Mouse (Mus musculus) forebrain, embryonic 12.5 days (tissue): ENCODE results near the gene Spink4. TPM values are rescaled to one million over a fixed set of nuclear protein-coding genes. Genes with fewer than 3 reads are reported as not detected.
"Not testable (repeated sequence)": the region's sequence is repeated elsewhere in the genome, so short reads cannot be mapped to it uniquely, and the experiment has no call there.

ENCODE experiments used
- ATAC-seq: fragments of 200-750 bp; cut with Nextera tagmentation; 2 replicates; pipeline ENCODE4 v1.8.0; 2017; ENCODE audit warnings: moderate TSS enrichment; ENCODE audit not compliant: low FRiP score
- H3K27ac ChIP-seq: fragments of 300-500 bp; sonication (generic); 2 replicates; pipeline ENCODE4 v1.5.1; 2016; ENCODE audit warnings: mild to moderate bottlenecking
- H3K27me3 ChIP-seq: fragments of 300-500 bp; sonication (generic); 2 replicates; pipeline ENCODE4 v1.6.1; 2016; ENCODE audit warnings: mild to moderate bottlenecking
- H3K36me3 ChIP-seq: fragments of 300-500 bp; sonication (generic); replicated peaks from 2 replicates; pipeline ENCODE4 v1.6.1; 2016; ENCODE audit warnings: mild to moderate bottlenecking
- H3K4me1 ChIP-seq: fragments of 300-500 bp; sonication (generic); 2 replicates; pipeline ENCODE4 v1.6.1; 2016
- H3K4me2 ChIP-seq: fragments of 300-500 bp; sonication (generic); 2 replicates; pipeline ENCODE4 v1.6.1; 2016; ENCODE audit warnings: mild to moderate bottlenecking, moderate library complexity
- H3K4me3 ChIP-seq: fragments of 300-500 bp; sonication (generic); replicated peaks from 2 replicates; pipeline ENCODE4 v1.5.1; 2016; ENCODE audit warnings: mild to moderate bottlenecking
- H3K9ac ChIP-seq: fragments of 300-500 bp; sonication (generic); 2 replicates; pipeline ENCODE4 v1.6.1; 2016; ENCODE audit warnings: mild to moderate bottlenecking
- H3K9me3 ChIP-seq: fragments of 300-500 bp; sonication (generic); 2 replicates; pipeline ENCODE4 v1.6.1; 2016
- WGBS: fragments of 180-500 bp; shearing (Covaris S2); methylation state at CpG from one replicate; pipeline ENCODE4 v1.1.7; 2016; 5-methylcytosine and 5-hydroxymethylcytosine counted together
- polyA plus RNA-seq: library from polyadenylated mRNA; unstranded; fragments of >200 nt; fragmentation: Nextera tagmentation; extraction: Ambion mirVana; gene quantifications from 2 replicates; pipeline ENCODE4 v1.2.1, GENCODE M21; 2016

Gene Spink4
- polyA plus RNA-seq, 1 experiment from 2014 or later: not detected

DNA sequence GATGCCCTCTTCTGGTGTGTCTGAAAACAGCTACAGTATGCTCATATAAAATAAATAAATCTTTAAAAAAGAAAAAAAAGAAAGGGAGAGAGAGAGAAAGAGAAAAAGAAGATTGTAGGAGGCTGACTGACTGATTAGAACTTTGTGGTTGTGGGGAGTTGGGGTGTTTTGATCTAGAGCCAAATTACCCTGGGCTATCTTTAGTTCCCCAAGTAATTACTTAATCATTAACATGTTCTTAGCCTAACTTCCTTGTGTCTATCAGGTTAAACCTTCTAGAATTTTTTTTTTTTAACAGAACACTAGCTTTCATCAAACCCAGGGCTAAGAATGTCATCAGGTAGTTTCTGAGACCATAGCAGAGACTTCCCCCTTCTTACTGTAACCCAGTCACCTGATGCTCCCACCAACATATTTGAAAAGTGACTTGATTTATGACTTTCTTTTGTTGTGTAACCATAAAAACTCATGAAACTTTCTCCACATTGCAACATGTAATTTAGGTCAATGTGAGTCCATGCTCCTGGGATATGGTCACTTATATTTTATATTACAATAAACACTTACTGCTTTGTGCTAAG lies 5.5 kb upstream of the Spink4 start:
- Histone ChIP-seq H3K4me3 (no peak overlapping the region), H3K27me3 (no peaks in the 10 kb centered on the region), H3K4me2 (no peak overlapping the region), H3K27ac (no peak overlapping the region), H3K9ac (no peak overlapping the region), H3K36me3 (no peaks in the 10 kb centered on the region), H3K9me3 (no peaks in the 10 kb centered on the region; the same call in 1 of the 2 replicates), H3K4me1 (no peaks in the 10 kb centered on the region)
- ATAC-seq: no peak

- Histone ChIP-seq H3K4me1 (no peaks in the 10 kb centered on the region), H3K36me3 (no peaks in the 10 kb centered on the region), H3K4me2 (no peak overlapping the region), H3K9ac (no peak overlapping the region), H3K27me3 (no peaks in the 10 kb centered on the region), H3K4me3 (no peak overlapping the region), H3K9me3 (no peaks in the 10 kb centered on the region; the same call in 1 of the 2 replicates), H3K27ac (no peak overlapping the region)
- no peak for ATAC-seq
- WGBS: 82% methylated on average over 5 of the region's 5 CpGs
Measured at GRCm38 (mm10) chr4:40915947-40916346, 3.9 kb upstream of the Spink4 start.

DNA sequence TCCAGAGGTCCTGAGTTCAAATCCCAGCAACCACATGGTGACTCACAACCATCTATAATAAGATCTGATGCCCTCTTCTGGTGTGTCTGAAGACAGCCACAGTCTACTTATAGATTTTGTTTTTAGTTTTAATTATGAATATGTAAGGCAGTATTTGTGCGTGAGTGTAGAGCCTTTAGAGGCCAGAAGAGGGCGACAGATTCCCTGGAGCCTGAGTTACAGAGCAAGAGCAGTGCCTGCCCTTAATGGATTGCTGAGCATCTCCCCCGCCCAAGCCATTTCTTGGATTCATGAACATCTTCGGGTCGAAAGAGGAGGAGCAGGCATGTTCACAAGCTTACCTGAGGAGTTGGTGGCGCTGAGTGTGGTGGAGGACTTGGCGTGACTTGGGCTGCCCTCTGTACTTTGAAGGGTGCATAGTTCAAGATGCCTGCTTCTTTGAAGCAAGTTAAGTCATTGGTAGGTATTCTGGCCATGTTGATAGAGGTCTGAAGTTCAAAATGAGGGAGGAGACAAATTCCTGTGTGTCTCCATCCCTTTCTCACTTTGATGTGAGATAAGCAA lies 3.2 kb upstream of the Spink4 start:
- no peaks in the 10 kb centered on the region; the same call in 1 of the 2 replicates for H3K9me3 ChIP-seq
- H3K4me2 ChIP-seq: no peak overlapping the region
- H3K4me1 ChIP-seq: no peaks in the 10 kb centered on the region
- H3K27me3 ChIP-seq: no peaks in the 10 kb centered on the region
- no peak overlapping the region for H3K9ac ChIP-seq
- H3K36me3 ChIP-seq: no peaks in the 10 kb centered on the region
- no peak overlapping the region for H3K4me3 ChIP-seq
- no peak overlapping the region for H3K27ac ChIP-seq
- 90% methylated on average over 7 of the region's 7 CpGs for WGBS
- ATAC-seq: no peak

- Histone ChIP-seq H3K27ac (no peak overlapping the region), H3K27me3 (no peaks in the 10 kb centered on the region), H3K4me1 (no peaks in the 10 kb centered on the region), H3K4me2 (no peak overlapping the region), H3K9ac (no peak overlapping the region), H3K36me3 (no peaks in the 10 kb centered on the region), H3K9me3 (no peaks in the 10 kb centered on the region; the same call in 1 of the 2 replicates), H3K4me3 (no peak overlapping the region)
- ATAC-seq: no peak
- 83% methylated on average over 2 of the region's 2 CpGs for WGBS
Measured at GRCm38 (mm10) chr4:40920576-40920975, 724 bp downstream of the Spink4 start.

DNA sequence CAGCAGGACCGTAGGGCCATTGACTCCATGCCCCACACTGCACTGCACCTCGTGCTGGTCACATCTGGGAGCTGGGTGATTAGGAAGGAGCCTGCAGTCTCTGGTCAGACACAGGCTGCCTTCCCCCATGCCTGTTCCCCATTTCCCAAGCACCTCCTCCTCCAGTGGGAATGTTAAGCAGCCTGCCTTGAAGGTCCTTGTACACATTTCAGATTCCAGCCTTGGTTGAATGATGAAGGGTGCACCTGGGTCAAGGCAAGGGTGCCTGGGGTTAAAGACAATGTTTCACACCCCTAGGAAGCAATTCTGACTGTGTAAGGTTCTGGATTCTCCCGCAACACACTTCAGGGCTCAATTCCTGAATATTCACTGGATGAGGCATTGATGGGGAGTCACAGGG lies 1.4 kb downstream of the Spink4 start:
- H3K9me3 ChIP-seq: no peaks in the 10 kb centered on the region; the same call in 1 of the 2 replicates
- WGBS: 80% methylated on average over 3 of the region's 3 CpGs
- no peaks in the 10 kb centered on the region for H3K36me3 ChIP-seq
- no peak overlapping the region for H3K4me3 ChIP-seq
- no peak overlapping the region for H3K27ac ChIP-seq
- no peaks in the 10 kb centered on the region for H3K4me1 ChIP-seq
- H3K9ac ChIP-seq: no peak overlapping the region
- no peak for ATAC-seq
- H3K27me3 ChIP-seq: no peaks in the 10 kb centered on the region
- H3K4me2 ChIP-seq: no peak overlapping the region

DNA sequence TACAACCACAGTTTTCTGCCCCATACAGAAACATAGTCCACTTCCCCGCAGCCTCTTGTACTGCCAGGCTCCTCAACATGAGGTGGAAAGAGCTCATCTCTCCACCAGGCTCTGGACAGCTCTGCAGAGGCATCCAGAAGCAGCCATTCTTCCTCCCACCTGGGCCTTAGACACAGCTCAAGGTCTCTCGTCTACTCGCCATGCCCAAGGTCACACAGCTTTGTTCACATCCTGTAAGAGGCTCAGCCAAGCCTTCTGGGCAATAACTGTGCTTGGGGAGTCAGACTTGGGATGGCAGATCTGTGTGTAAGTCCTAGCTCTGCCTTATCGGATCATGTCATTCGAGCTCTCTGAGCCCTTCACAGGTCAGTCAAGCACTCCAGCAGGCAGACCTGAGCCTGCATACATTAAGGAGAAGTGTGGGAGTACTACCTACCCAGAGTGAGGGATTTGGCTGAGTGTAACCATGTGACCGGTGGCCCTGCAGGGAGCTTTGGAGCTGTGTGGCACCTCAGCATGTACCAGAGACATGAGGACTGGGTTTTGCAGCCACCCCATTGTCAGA lies 3.3 kb downstream of the Spink4 start:
- Histone ChIP-seq H3K4me1 (no peaks in the 10 kb centered on the region), H3K9ac (no peak overlapping the region), H3K4me3 (no peak overlapping the region), H3K36me3 (no peaks in the 10 kb centered on the region), H3K27ac (no peak overlapping the region), H3K4me2 (no peak overlapping the region), H3K27me3 (no peaks in the 10 kb centered on the region), H3K9me3 (no peaks in the 10 kb centered on the region; the same call in 1 of the 2 replicates)
- no peak for ATAC-seq
- WGBS: 81% methylated on average over 6 of the region's 6 CpGs

- no peaks in the 10 kb centered on the region for H3K27me3 ChIP-seq
- H3K36me3 ChIP-seq: no peaks in the 10 kb centered on the region
- no peaks in the 10 kb centered on the region for H3K4me1 ChIP-seq
- 41% methylated on average over 3 of the region's 3 CpGs for WGBS
- no peaks in the 10 kb centered on the region for H3K9me3 ChIP-seq
- no peak overlapping the region for H3K27ac ChIP-seq
- no peak overlapping the region for H3K4me3 ChIP-seq
- no peak overlapping the region for H3K9ac ChIP-seq
- no peak overlapping the region for H3K4me2 ChIP-seq
- no peak for ATAC-seq
Measured at GRCm38 (mm10) chr4:40925568-40925967, 5.7 kb downstream of the Spink4 start.

GRCm38 (mm10) chr4:40929046-40929445 lies 9.2 kb downstream of the Spink4 start:
- Histone ChIP-seq H3K36me3 (peaks cover 24% of the 10 kb centered on the region), H3K27me3 (no peaks in the 10 kb centered on the region), H3K4me2 (no peak overlapping the region), H3K9me3 (no peaks in the 10 kb centered on the region), H3K9ac (no peak overlapping the region), H3K4me1 (no peaks in the 10 kb centered on the region), H3K4me3 (no peak overlapping the region), H3K27ac (no peak overlapping the region)
- WGBS: 89% methylated on average over 7 of the region's 7 CpGs
- ATAC-seq: no peak

DNA sequence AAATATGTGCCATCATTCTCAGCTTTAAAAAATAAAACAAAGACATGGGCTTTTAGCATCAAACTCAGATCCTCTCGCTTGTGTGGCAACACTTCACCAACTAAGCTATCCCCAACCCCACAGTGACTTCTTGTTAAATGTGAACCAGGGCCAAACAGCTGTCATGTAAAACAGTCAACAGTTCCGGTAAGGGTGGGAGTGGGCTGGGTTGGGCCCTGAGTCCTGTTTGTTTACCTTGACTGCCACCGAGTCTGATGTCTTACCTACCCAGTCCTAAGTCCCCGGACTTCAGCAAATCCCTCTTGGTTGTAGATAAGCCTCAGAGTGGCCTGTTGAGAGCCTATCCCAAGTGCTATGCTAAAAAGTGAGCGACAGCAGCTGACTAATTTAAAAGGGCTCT lies 13.8 kb downstream of the Spink4 start:
- Histone ChIP-seq H3K4me3 (no peak overlapping the region), H3K4me1 (no peaks in the 10 kb centered on the region), H3K27ac (no peak overlapping the region), H3K27me3 (no peaks in the 10 kb centered on the region), H3K9me3 (no peaks in the 10 kb centered on the region), H3K4me2 (no peak overlapping the region), H3K36me3 (peaks cover 66% of the 10 kb centered on the region), H3K9ac (no peak overlapping the region)
- WGBS: 94% methylated on average over 5 of the region's 5 CpGs
- no peak for ATAC-seq

DNA sequence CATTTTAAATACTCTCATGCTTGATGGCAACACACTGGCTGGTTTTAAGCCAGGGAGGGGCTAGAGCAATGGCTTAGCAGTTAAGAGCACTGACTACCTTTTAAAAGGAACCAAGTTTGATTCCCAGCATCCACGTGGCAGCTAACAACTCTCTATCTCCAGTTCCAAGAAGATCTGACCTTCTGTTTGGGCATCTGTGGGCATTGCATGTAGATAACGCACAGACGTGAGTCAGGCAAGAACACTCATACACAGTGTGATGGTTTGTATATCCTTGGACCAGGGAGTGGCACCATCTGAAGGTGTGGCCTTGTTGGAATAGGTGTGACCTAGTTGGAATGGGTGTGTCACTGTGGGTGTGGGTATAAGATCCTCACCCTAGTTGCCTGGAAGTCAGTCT lies 14.5 kb downstream of the Spink4 start:
- not testable (repeated sequence) for H3K4me2 ChIP-seq, ATAC-seq, H3K9me3 ChIP-seq, H3K4me1 ChIP-seq, H3K9ac ChIP-seq, H3K27ac ChIP-seq, H3K4me3 ChIP-seq, H3K27me3 ChIP-seq
- 92% methylated on average over 3 of the region's 3 CpGs for WGBS
- H3K36me3 ChIP-seq: peaks cover 72% of the 10 kb centered on the region

DNA sequence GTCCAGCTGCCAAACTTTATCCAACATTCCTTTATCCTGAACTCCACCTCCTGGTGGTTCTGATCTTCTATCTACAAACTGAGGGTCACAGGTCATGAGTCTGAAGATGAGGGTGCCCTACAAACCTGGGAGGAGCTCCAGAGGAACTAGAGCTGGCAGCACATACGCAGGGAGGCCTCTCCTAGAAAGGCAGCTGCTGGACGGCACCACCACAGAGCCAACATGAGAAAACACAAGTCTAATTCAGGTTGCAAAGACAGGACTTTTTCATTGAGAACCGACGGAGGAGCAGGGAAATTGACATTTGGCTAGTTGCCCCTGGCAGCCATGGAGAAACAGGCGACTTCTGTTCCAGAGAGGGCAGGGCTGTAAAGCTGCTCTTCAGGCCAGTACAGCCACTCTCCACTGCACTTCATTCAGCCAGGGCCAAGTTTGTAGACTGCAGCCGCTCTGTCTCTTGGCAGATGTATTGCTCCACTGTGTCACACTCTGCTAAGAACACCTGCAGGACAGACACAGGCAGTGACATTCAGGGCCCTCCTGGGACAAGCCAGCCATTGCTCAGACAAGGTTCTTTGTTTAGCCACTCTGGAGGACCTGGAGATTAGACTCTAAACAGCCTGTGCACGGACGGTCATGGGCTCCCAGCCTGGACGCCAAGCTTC lies 16.5 kb downstream of the Spink4 start:
- peaks cover 92% of the 10 kb centered on the region for H3K36me3 ChIP-seq
- H3K9ac ChIP-seq: no peak overlapping the region
- H3K9me3 ChIP-seq: 0 out of 2 replicates have a peak, but pooled peaks cover 6% of the 10 kb centered on the region
- WGBS: 88% methylated on average over 9 of the region's 9 CpGs
- no peak for ATAC-seq
- H3K27me3 ChIP-seq: no peaks in the 10 kb centered on the region
- H3K4me2 ChIP-seq: no peak overlapping the region
- no peak overlapping the region for H3K4me3 ChIP-seq
- H3K27ac ChIP-seq: no peak overlapping the region
- H3K4me1 ChIP-seq: no peaks in the 10 kb centered on the region

- Histone ChIP-seq H3K4me2 (no peak overlapping the region), H3K9ac (no peak overlapping the region), H3K9me3 (0 out of 2 replicates have a peak, but pooled peaks cover 6% of the 10 kb centered on the region), H3K36me3 (peaks cover 95% of the 10 kb centered on the region), H3K27ac (no peak overlapping the region), H3K27me3 (no peaks in the 10 kb centered on the region), H3K4me1 (no peaks in the 10 kb centered on the region), H3K4me3 (no peak overlapping the region)
- 97% methylated on average over 5 of the region's 5 CpGs for WGBS
- ATAC-seq: no peak
Measured at GRCm38 (mm10) chr4:40938793-40939192, 18.9 kb downstream of the Spink4 start.
